ENCODE assay signal across 8 mouse cellular contexts in genomic region chr4:148038600-148039253, GRCm38 (mm10). TPM values are rescaled to one million over a fixed set of nuclear protein-coding genes. Genes with fewer than 3 reads are reported as not detected.
DNase-seq lines count a peak whose midpoint lies in the region; ATAC-seq and TF ChIP-seq lines count a peak whose summit lies in the region.

Gene Clcn6 (minus strand): TSS chr4:148038821.
Gene Mthfr (plus strand): TSS chr4:148039077.

- peak within 1 kb of the TSS; percentile 69 for H3K9ac ChIP-seq in heart, embryonic 15.5 days
- peak within 1 kb of the TSS; percentile 97 for H3K9ac ChIP-seq in liver, embryonic 14.5 days (replicated peaks)
- H3K9ac ChIP-seq in neural tube, embryonic 11.5 days (ENCODE audit: low read length), result peak within 1 kb of the TSS; percentile 60
- H3K9ac ChIP-seq in stomach, postnatal 0 days (ENCODE audit: low read length), result peak within 1 kb of the TSS; percentile 76

- peak; percentile 3; the same call in 1 of the 2 replicates for TF ChIP-seq CTCF in liver, embryonic 14.5 days (IDR thresholded peaks at IDR 0.05; ENCODE audit: low read depth)
- TF ChIP-seq CTCF in stomach, postnatal 0 days (IDR thresholded peaks at IDR 0.05; ENCODE audit: low read depth), result no peak; the same call in 1 of the 2 replicates

- H3K4me1 ChIP-seq in forebrain, embryonic 10.5 days, result peaks cover 55% of the 10 kb centered on the region
- peaks cover 49% of the 10 kb centered on the region for H3K4me1 ChIP-seq in heart, embryonic 15.5 days (replicated peaks)
- H3K4me1 ChIP-seq in liver, embryonic 14.5 days (replicated peaks; ENCODE audit: control insufficient read depth in 2 of 2, insufficient read depth in 2 of 2, low read length in 1 of 2), result peaks cover 27 to 37% of the 10 kb centered on the region in 2 experiments
- H3K4me1 ChIP-seq in neural tube, embryonic 11.5 days (ENCODE audit: control insufficient read depth, insufficient read depth, low read length), result peaks cover 20% of the 10 kb centered on the region
- peaks cover 7% of the 10 kb centered on the region for H3K4me1 ChIP-seq in stomach, postnatal 0 days (replicated peaks; ENCODE audit: control insufficient read depth, insufficient read depth)

- no peaks in the 10 kb centered on the region for H3K9me3 ChIP-seq in forebrain, embryonic 10.5 days
- H3K9me3 ChIP-seq in heart, embryonic 15.5 days (replicated peaks), result no peaks in the 10 kb centered on the region
- no peaks in the 10 kb centered on the region for H3K9me3 ChIP-seq in liver, embryonic 14.5 days (ENCODE audit: control insufficient read depth, low read length)
- H3K9me3 ChIP-seq in neural tube, embryonic 11.5 days (ENCODE audit: control insufficient read depth, low read length), result no peaks in the 10 kb centered on the region
- no peaks in the 10 kb centered on the region for H3K9me3 ChIP-seq in stomach, postnatal 0 days (ENCODE audit: control insufficient read depth, low read length)

- H3K4me3 ChIP-seq in forebrain, embryonic 10.5 days, result peak within 1 kb of the TSS; percentile 77
- H3K4me3 ChIP-seq in heart, embryonic 15.5 days, result peak within 1 kb of the TSS; percentile 81
- H3K4me3 ChIP-seq in liver, embryonic 14.5 days (ENCODE audit: insufficient read depth in 1 of 2, low read depth in 2 of 2, low read length in 2 of 2), result peak within 1 kb of the TSS; percentile 82 to 85
- H3K4me3 ChIP-seq in neural tube, embryonic 11.5 days (ENCODE audit: low read depth, low read length), result peak within 1 kb of the TSS; percentile 60
- peak within 1 kb of the TSS; percentile 76 for H3K4me3 ChIP-seq in stomach, postnatal 0 days (ENCODE audit: low read depth, low read length)

- DNase-seq in CD8-positive naive resting alpha-beta T cell, adult 2 months (ENCODE audit: low read depth in 2 of 2, low spot score in 2 of 2), result peak; percentile 98
- peak; percentile 97 for DNase-seq in c-Kit-positive CD71-negative TER-119-negative erythroid progenitor cells, embryonic 14.5 days (ENCODE audit: low read depth)
- DNase-seq in forebrain, embryonic 10.5 days (ENCODE audit: extremely low spot score, low spot score), result peak; percentile 100
- peak; percentile 99 for DNase-seq in kidney, postnatal 25 days
- DNase-seq in liver, embryonic 14.5 days (ENCODE audit: low read depth in 3 of 3, low spot score in 3 of 3), result peak; percentile 98
- peak; percentile 100 for DNase-seq in neural tube, embryonic 11.5 days (ENCODE audit: low spot score)
- DNase-seq in stomach, postnatal 0 days (ENCODE audit: low spot score), result peak; percentile 99

- no peak for TF ChIP-seq EP300 in liver, embryonic 14.5 days (IDR thresholded peaks at IDR 0.05; ENCODE audit: low read depth)
- TF ChIP-seq EP300 in stomach, postnatal 0 days (optimal IDR thresholded peaks at IDR 0.05), result no peak

- WGBS in forebrain, embryonic 10.5 days, result under 1% methylated on average over 54 of the region's 54 CpGs
- under 1% methylated on average over 54 of the region's 54 CpGs for WGBS in heart, embryonic 15.5 days
- under 1% methylated on average over 54 of the region's 54 CpGs for WGBS in liver, embryonic 14.5 days (ENCODE audit: insufficient replicate concordance)
- under 1% methylated on average over 53 of the region's 54 CpGs for WGBS in neural tube, embryonic 11.5 days
- under 1% methylated on average over 52 of the region's 54 CpGs for WGBS in stomach, postnatal 0 days

- peak within 1 kb of the TSS; percentile 93 for H3K27ac ChIP-seq in forebrain, embryonic 10.5 days
- H3K27ac ChIP-seq in heart, embryonic 15.5 days, result peak within 1 kb of the TSS; percentile 87
- H3K27ac ChIP-seq in liver, embryonic 14.5 days, result peak within 1 kb of the TSS; percentile 98
- peak within 1 kb of the TSS; percentile 60 for H3K27ac ChIP-seq in neural tube, embryonic 11.5 days (ENCODE audit: low read depth, low read length)
- H3K27ac ChIP-seq in stomach, postnatal 0 days (replicated peaks), result peak within 1 kb of the TSS; percentile 85

- no peaks in the 10 kb centered on the region for H3K27me3 ChIP-seq in forebrain, embryonic 10.5 days (ENCODE audit: poor library complexity, severe bottlenecking)
- H3K27me3 ChIP-seq in heart, embryonic 15.5 days, result no peaks in the 10 kb centered on the region
- H3K27me3 ChIP-seq in liver, embryonic 14.5 days (ENCODE audit: control insufficient read depth, insufficient read depth, low read length), result no peaks in the 10 kb centered on the region
- no peaks in the 10 kb centered on the region for H3K27me3 ChIP-seq in neural tube, embryonic 11.5 days (ENCODE audit: control insufficient read depth, insufficient read depth, low read length)
- H3K27me3 ChIP-seq in stomach, postnatal 0 days (ENCODE audit: control insufficient read depth, insufficient read depth, low read length), result no peaks in the 10 kb centered on the region

- H3K4me2 ChIP-seq in heart, embryonic 15.5 days, result peak within 1 kb of the TSS; percentile 85
- peak within 1 kb of the TSS; percentile 98 for H3K4me2 ChIP-seq in liver, embryonic 14.5 days (ENCODE audit: low read depth)
- H3K4me2 ChIP-seq in neural tube, embryonic 11.5 days (ENCODE audit: low read depth), result peak within 1 kb of the TSS; percentile 77
- peak within 1 kb of the TSS; percentile 95 for H3K4me2 ChIP-seq in stomach, postnatal 0 days (replicated peaks; ENCODE audit: low read depth)

- peaks cover 46% of the 10 kb centered on the region for H3K36me3 ChIP-seq in forebrain, embryonic 10.5 days (replicated peaks)
- peaks cover 6% of the 10 kb centered on the region; the same call in 1 of the 2 replicates for H3K36me3 ChIP-seq in heart, embryonic 15.5 days
- H3K36me3 ChIP-seq in liver, embryonic 14.5 days (replicated peaks; ENCODE audit: control insufficient read depth, insufficient read depth, low read depth), result peaks cover 7% of the 10 kb centered on the region; the same call in 1 of the 2 replicates
- no peaks in the 10 kb centered on the region for H3K36me3 ChIP-seq in neural tube, embryonic 11.5 days (ENCODE audit: control insufficient read depth, insufficient read depth, low read length)
- H3K36me3 ChIP-seq in stomach, postnatal 0 days (ENCODE audit: control insufficient read depth, insufficient read depth, low read length), result peaks cover 3% of the 10 kb centered on the region; the same call in 1 of the 2 replicates

- peak; percentile 92 for ATAC-seq in heart, embryonic 15.5 days (replicated peaks; ENCODE audit: insufficient number of reproducible peaks, insufficient read depth, low FRiP score, low read depth)
- peak; percentile 90 for ATAC-seq in liver, embryonic 14.5 days (ENCODE audit: insufficient read depth)
- peak; percentile 92 for ATAC-seq in neural tube, embryonic 11.5 days (ENCODE audit: insufficient read depth, low FRiP score, low TSS enrichment)
- peak; percentile 96 for ATAC-seq in stomach, postnatal 0 days (ENCODE audit: low FRiP score, low TSS enrichment)

RNA-seq across cellular contexts. Expression of gene Clcn6, which starts in this region (rescaled TPM):
- polyA plus RNA-seq in forebrain, embryonic 10.5 days (2016; fragmentation: Nextera tagmentation; extraction: Ambion mirVana), result 13.4 and 14.2 TPM in 2 replicates
- 6.6 and 7.7 TPM in 2 replicates for polyA plus RNA-seq in heart, embryonic 15.5 days (2015; fragmentation: Nextera tagmentation; extraction: Ambion mirVana)
- 2.4 and 2.7 TPM in 2 replicates for polyA plus RNA-seq in liver, embryonic 14.5 days (2012; rRNA removed)
- polyA plus RNA-seq in liver, embryonic 14.5 days (2014; fragmentation: Nextera tagmentation; extraction: Ambion mirVana), result 0.66 and 1.0 TPM in 2 replicates
- 20.9 and 24.2 TPM in 2 replicates for polyA plus RNA-seq in neural tube, embryonic 11.5 days (2014; fragmentation: Nextera tagmentation; extraction: Ambion mirVana)
- 1.8 and 2.1 TPM in 2 replicates for polyA plus RNA-seq in stomach, postnatal 0 days (2015; fragmentation: Nextera tagmentation; extraction: Ambion mirVana)

RNA-seq across cellular contexts. Expression of gene Mthfr, which starts in this region (rescaled TPM):
- 27.7 and 30.1 TPM in 2 replicates for polyA plus RNA-seq in forebrain, embryonic 10.5 days (2016; fragmentation: Nextera tagmentation; extraction: Ambion mirVana)
- polyA plus RNA-seq in heart, embryonic 15.5 days (2015; fragmentation: Nextera tagmentation; extraction: Ambion mirVana), result 11.2 and 16.1 TPM in 2 replicates
- polyA plus RNA-seq in liver, embryonic 14.5 days (2012; rRNA removed), result 9.1 and 9.2 TPM in 2 replicates
- 7.0 and 7.7 TPM in 2 replicates for polyA plus RNA-seq in liver, embryonic 14.5 days (2014; fragmentation: Nextera tagmentation; extraction: Ambion mirVana)
- polyA plus RNA-seq in neural tube, embryonic 11.5 days (2014; fragmentation: Nextera tagmentation; extraction: Ambion mirVana), result 22.0 and 22.7 TPM in 2 replicates
- 8.2 and 8.7 TPM in 2 replicates for polyA plus RNA-seq in stomach, postnatal 0 days (2015; fragmentation: Nextera tagmentation; extraction: Ambion mirVana)

Comparison
In these comparisons a context has a peak if more than half of its experiments do, and no peak if none do; other contexts are left out.
1. Peak in every context shown above with its lines: DNase-seq, ATAC-seq, H3K4me3 ChIP-seq and H3K27ac ChIP-seq.